Mouse (Mus musculus): ENCODE data around the gene Tmem104. TPM values are rescaled to one million over a fixed set of nuclear protein-coding genes. Genes with fewer than 3 reads are reported as not detected.

Gene Tmem104
- polyA plus RNA-seq, 1 experiment from 2014 or later: 11.9 TPM

DNA sequence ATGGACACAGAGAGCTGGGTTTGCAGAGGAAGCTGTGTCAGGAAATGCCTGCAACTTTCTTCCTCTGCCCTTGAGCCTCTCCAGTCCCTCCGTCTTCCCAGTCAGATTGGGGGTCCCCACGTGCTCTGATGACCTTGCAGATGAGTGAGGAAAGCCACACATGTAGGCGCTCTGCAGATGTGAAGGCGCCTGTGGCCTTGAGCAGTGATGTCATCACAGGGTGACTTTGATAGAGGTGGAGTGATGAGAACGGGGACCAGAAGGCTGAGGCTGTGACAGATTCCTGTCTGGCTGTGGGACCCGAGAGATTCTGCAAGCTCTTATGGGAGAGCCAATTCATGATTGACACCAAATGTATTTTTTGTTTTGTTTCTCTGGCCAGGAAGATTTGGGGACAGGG is 36.6 kb downstream of the Tmem104 start:
- 64% methylated on average over 6 of the region's 6 CpGs for WGBS
- no peak for ATAC-seq (ENCODE audit: insufficient number of reproducible peaks, insufficient read depth, low FRiP score, low TSS enrichment, low read depth)

DNA sequence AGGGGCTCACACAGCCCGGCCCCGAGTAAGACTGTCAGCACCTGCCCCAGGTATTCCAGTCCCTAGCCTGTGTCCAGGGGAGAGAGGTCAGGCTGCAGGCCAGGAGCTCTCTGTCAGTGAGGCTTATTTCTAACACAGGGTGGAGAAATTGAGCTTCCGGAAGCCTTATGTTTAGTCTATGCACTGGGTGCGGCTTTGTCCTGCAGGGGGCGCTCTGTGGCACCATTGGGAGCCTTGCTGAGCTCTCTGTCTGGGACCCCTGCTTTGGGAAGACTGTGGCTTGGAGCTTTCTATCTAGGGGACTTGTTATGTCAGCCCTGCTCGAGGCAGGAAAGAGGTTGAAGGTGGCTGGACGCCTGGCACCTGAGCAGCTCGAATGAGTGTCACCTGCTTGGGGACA is 37.6 kb downstream of the Tmem104 start:
- no peak overlapping the region for H3K4me2 ChIP-seq
- H3K27me3 ChIP-seq: peaks cover 3% of the 10 kb centered on the region; the same call in 1 of the 2 replicates
- H3K27ac ChIP-seq: no peak overlapping the region
- no peaks in the 10 kb centered on the region; the same call in 1 of the 2 replicates for H3K36me3 ChIP-seq
- H3K9me3 ChIP-seq: no peaks in the 10 kb centered on the region
- no peak overlapping the region for H3K4me3 ChIP-seq
- ATAC-seq (ENCODE audit: insufficient number of reproducible peaks, insufficient read depth, low FRiP score, low TSS enrichment, low read depth): no peak
- 45% methylated on average over 8 of the region's 8 CpGs for WGBS
- H3K4me1 ChIP-seq: peaks cover 32% of the 10 kb centered on the region
- H3K9ac ChIP-seq: no peak overlapping the region

More for the DNA sequence above, 36.6 kb downstream of the Tmem104 start:
- Histone ChIP-seq H3K27me3 (no peaks in the 10 kb centered on the region), H3K27ac (no peak overlapping the region), H3K4me2 (no peak overlapping the region), H3K9ac (no peak overlapping the region), H3K36me3 (no peaks in the 10 kb centered on the region; the same call in 1 of the 2 replicates), H3K9me3 (no peaks in the 10 kb centered on the region), H3K4me1 (peaks cover 33% of the 10 kb centered on the region), H3K4me3 (no peak overlapping the region)

DNA sequence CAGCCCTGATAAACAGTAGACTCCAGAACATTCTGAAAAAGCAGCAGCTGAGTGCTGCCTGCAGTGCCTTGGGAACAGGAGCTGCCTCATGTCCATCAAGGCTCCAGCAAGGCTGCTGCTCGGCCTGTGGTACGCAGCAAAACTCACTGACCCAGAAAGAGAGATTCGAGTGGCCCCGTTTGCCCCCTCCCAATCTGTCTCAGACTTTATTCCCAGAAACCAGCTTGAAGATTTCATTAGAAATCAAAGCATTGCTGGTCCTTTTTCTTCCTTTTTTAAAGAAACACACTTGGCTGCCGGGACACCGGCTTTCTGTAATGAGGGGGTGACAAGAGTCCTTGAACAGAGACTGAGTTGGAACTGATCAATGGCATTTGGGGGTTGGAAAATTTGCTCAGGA is 38.0 kb downstream of the Tmem104 start:
- no peak overlapping the region for H3K27ac ChIP-seq
- H3K9ac ChIP-seq: no peak overlapping the region
- no peaks in the 10 kb centered on the region; the same call in 1 of the 2 replicates for H3K36me3 ChIP-seq
- H3K4me1 ChIP-seq: peaks cover 32% of the 10 kb centered on the region
- no peak for ATAC-seq (ENCODE audit: insufficient number of reproducible peaks, insufficient read depth, low FRiP score, low TSS enrichment, low read depth)
- no peak overlapping the region for H3K4me3 ChIP-seq
- no peak overlapping the region for H3K4me2 ChIP-seq
- no peaks in the 10 kb centered on the region for H3K9me3 ChIP-seq
- H3K27me3 ChIP-seq: peaks cover 6% of the 10 kb centered on the region; the same call in 1 of the 2 replicates
- WGBS: 66% methylated on average over 6 of the region's 6 CpGs

GRCm38 (mm10) chr11:115226811-115227491 is 39.7 kb downstream of the Tmem104 start:
- H3K9ac ChIP-seq: 0 out of 2 replicates have a peak overlapping the region, but pooled peaks have one; percentile 36
- 40% methylated on average over 14 of the region's 14 CpGs for WGBS

GRCm38 (mm10) chr11:115227640-115228039 is 40.4 kb downstream of the Tmem104 start:
- no peak overlapping the region for H3K4me2 ChIP-seq
- H3K36me3 ChIP-seq: no peaks in the 10 kb centered on the region; the same call in 1 of the 2 replicates
- H3K9me3 ChIP-seq: no peaks in the 10 kb centered on the region
- no peak overlapping the region for H3K4me3 ChIP-seq
- no peak overlapping the region for H3K27ac ChIP-seq
- peaks cover 34% of the 10 kb centered on the region for H3K4me1 ChIP-seq
- no peak for ATAC-seq (ENCODE audit: insufficient number of reproducible peaks, insufficient read depth, low FRiP score, low TSS enrichment, low read depth)
- no peak overlapping the region for H3K9ac ChIP-seq
- 26% methylated on average over 12 of the region's 12 CpGs for WGBS
- peaks cover 6% of the 10 kb centered on the region; the same call in 1 of the 2 replicates for H3K27me3 ChIP-seq

More at GRCm38 (mm10) chr11:115226811-115227491, 39.7 kb downstream of the Tmem104 start:
- peaks cover 37% of the 10 kb centered on the region for H3K4me1 ChIP-seq
- ATAC-seq (ENCODE audit: insufficient number of reproducible peaks, insufficient read depth, low FRiP score, low TSS enrichment, low read depth): no peak
- no peaks in the 10 kb centered on the region for H3K9me3 ChIP-seq
- H3K4me2 ChIP-seq: no peak overlapping the region
- peaks cover 6% of the 10 kb centered on the region; the same call in 1 of the 2 replicates for H3K27me3 ChIP-seq
- H3K4me3 ChIP-seq: no peak overlapping the region
- no peak overlapping the region for H3K27ac ChIP-seq
- no peaks in the 10 kb centered on the region; the same call in 1 of the 2 replicates for H3K36me3 ChIP-seq

DNA sequence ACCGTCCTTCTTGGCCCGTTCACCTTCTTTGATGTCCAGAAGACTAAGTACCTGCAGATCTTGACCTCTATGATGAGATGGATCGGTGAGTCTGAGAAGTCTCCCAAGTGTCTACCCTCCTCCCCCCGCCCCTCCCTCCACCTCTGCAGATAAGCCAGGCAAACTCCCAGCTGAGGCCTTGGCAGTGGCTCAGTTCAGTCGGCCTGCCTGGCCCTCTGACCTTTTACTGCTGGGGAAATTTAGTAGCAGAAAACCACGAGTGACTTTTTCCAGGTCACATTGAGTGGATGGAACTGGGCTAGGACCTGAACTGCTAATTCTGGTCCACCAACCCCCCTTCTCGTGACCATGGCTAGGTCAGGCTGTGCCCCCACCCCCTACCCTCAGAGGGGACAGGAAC is 41.1 kb downstream of the Tmem104 start:
- no peak for ATAC-seq (ENCODE audit: insufficient number of reproducible peaks, insufficient read depth, low FRiP score, low TSS enrichment, low read depth)
- Histone ChIP-seq H3K4me1 (peaks cover 27% of the 10 kb centered on the region), H3K36me3 (no peaks in the 10 kb centered on the region; the same call in 1 of the 2 replicates), H3K9ac (no peak overlapping the region), H3K4me3 (no peak overlapping the region), H3K27ac (no peak overlapping the region), H3K27me3 (peaks cover 6% of the 10 kb centered on the region; the same call in 1 of the 2 replicates), H3K4me2 (no peak overlapping the region), H3K9me3 (no peaks in the 10 kb centered on the region)
- WGBS: 64% methylated on average over 7 of the region's 7 CpGs

GRCm38 (mm10) chr11:115229021-115229930 is 42.0 kb downstream of the Tmem104 start:
- no peaks in the 10 kb centered on the region for H3K9me3 ChIP-seq
- peaks cover 6% of the 10 kb centered on the region; the same call in 1 of the 2 replicates for H3K27me3 ChIP-seq
- no peak overlapping the region for H3K9ac ChIP-seq
- no peak overlapping the region for H3K4me3 ChIP-seq
- 47% methylated on average over 15 of the region's 15 CpGs for WGBS
- H3K4me1 ChIP-seq: peaks cover 28% of the 10 kb centered on the region
- ATAC-seq (ENCODE audit: insufficient number of reproducible peaks, insufficient read depth, low FRiP score, low TSS enrichment, low read depth): no peak
- H3K4me2 ChIP-seq: no peak overlapping the region
- H3K27ac ChIP-seq: no peak overlapping the region
- H3K36me3 ChIP-seq: peaks cover 3% of the 10 kb centered on the region; the same call in 1 of the 2 replicates

DNA sequence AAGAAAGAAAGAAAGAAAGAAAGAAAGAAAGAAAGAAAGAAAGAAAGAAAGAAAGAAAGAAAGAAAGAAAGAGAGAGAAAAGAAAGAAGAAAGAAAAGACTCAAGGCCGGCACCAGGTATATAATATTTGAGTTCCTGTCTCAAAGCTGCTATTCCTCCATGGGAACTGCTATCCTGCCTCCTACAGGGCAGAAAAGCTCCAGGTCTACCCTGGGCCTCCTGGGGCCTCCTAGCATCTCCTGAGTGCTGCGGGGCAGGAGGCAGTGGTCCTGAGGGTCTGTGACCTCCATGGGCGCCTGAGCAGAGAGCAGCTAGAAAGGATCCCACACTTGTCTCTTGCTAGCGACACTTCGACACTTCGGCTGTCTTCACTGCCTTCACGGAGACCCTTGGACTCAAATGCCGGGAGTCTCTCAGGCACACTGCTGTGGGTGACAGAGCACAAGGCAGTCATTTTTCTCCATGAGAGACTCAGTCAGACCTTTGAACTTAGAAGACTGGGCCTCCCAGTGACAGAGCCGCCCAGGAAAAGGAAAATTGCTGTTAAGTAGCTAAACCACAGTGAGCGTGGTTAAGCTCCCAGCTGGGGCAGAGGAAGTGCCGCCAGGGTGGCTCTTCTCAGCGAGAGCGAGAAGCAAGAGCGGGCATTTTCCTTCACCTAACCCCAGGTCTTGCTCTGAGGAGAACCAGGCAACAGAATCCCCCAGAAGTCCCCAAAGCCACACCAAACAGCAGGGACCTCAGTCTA is 44.1 kb downstream of the Tmem104 start:
- H3K27me3 ChIP-seq: peaks cover 6% of the 10 kb centered on the region; the same call in 1 of the 2 replicates
- H3K27ac ChIP-seq: peak overlapping the region; percentile 33; the same call in 1 of the 2 replicates
- no peak for ATAC-seq (ENCODE audit: insufficient number of reproducible peaks, insufficient read depth, low FRiP score, low TSS enrichment, low read depth)
- H3K36me3 ChIP-seq: 0 out of 2 replicates have a peak, but pooled peaks cover 3% of the 10 kb centered on the region
- 37% methylated on average over 14 of the region's 14 CpGs for WGBS
- H3K9me3 ChIP-seq: no peaks in the 10 kb centered on the region
- peak overlapping the region; percentile 9; the same call in 1 of the 2 replicates for H3K4me2 ChIP-seq
- H3K9ac ChIP-seq: peak overlapping the region; percentile 44
- H3K4me1 ChIP-seq: peaks cover 36% of the 10 kb centered on the region
- no peak overlapping the region for H3K4me3 ChIP-seq

DNA sequence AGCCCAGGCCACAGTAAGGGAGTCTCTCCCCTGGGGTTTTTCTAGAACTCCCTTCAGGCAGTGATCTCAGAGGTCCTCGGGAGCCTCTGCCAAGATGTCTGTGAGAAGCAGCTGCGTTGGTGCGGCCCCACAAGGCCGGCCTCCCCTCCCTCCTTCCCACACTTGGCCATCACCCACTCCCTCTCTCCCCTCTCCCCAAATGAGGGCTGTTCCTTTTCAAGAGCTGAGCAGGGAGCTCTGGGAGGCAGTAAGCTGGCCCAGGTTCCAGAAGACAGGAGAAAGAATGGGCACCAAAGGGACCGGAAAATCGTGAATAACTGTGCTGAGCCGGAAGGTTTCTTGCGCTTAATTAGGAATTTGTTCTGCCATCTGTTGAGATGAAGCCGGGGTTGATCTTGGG is 44.6 kb downstream of the Tmem104 start:
- 46% methylated on average over 9 of the region's 9 CpGs for WGBS
- ATAC-seq (ENCODE audit: insufficient number of reproducible peaks, insufficient read depth, low FRiP score, low TSS enrichment, low read depth): no peak
- H3K27me3 ChIP-seq: peaks cover 6% of the 10 kb centered on the region; the same call in 1 of the 2 replicates
- H3K4me2 ChIP-seq: peak overlapping the region; percentile 9; the same call in 1 of the 2 replicates
- no peaks in the 10 kb centered on the region for H3K9me3 ChIP-seq
- 0 out of 2 replicates have a peak, but pooled peaks cover 3% of the 10 kb centered on the region for H3K36me3 ChIP-seq
- H3K4me1 ChIP-seq: peaks cover 32% of the 10 kb centered on the region
- peak overlapping the region; percentile 44; the same call in 1 of the 2 replicates for H3K9ac ChIP-seq
- no peak overlapping the region for H3K4me3 ChIP-seq
- peak overlapping the region; percentile 33; the same call in 1 of the 2 replicates for H3K27ac ChIP-seq

GRCm38 (mm10) chr11:115232889-115233288 is 45.6 kb downstream of the Tmem104 start:
- 71% methylated on average over 5 of the region's 5 CpGs for WGBS
- no peak overlapping the region for H3K4me2 ChIP-seq
- H3K36me3 ChIP-seq: 0 out of 2 replicates have a peak, but pooled peaks cover 3% of the 10 kb centered on the region
- no peak overlapping the region for H3K4me3 ChIP-seq
- no peaks in the 10 kb centered on the region for H3K9me3 ChIP-seq
- H3K4me1 ChIP-seq: peaks cover 29% of the 10 kb centered on the region
- no peak overlapping the region for H3K27ac ChIP-seq
- peaks cover 6% of the 10 kb centered on the region; the same call in 1 of the 2 replicates for H3K27me3 ChIP-seq
- ATAC-seq (ENCODE audit: insufficient number of reproducible peaks, insufficient read depth, low FRiP score, low TSS enrichment, low read depth): no peak
- no peak overlapping the region for H3K9ac ChIP-seq
